Comparison of ENCODE assay signal across 29 mouse cellular contexts in genomic region chr17:59362110-59362509, GRCm38 (mm10).
DNase-seq lines count a peak whose midpoint lies in the region; ATAC-seq and TF ChIP-seq lines count a peak whose summit lies in the region.
"Had no signal": no experiment of that assay in that cellular context is flagged by ENCODE, and none has a peak within 500 bp of the region (broad histone marks: within the 10 kb centered on the region; RNA-seq: fewer than 3 reads in every experiment).

No protein-coding gene starts in this region.

- H3K9ac ChIP-seq in hindbrain, embryonic 13.5 days = no peak overlapping the region
- no peak overlapping the region for H3K9ac ChIP-seq in hindbrain, postnatal 0 days (replicated peaks; ENCODE audit: low read length)
- H3K9ac ChIP-seq in kidney, embryonic 15.5 days = no peak overlapping the region
- no peak overlapping the region for H3K9ac ChIP-seq in midbrain, embryonic 11.5 days (ENCODE audit: low read length)
- H3K9ac ChIP-seq in midbrain, embryonic 16.5 days (ENCODE audit: low read depth, low read length) = no peak overlapping the region
- H3K9ac ChIP-seq: embryonic facial prominence, embryonic 13.5 days; heart, embryonic 12.5 days; intestine, embryonic 15.5 days; limb, embryonic 12.5 days; liver, embryonic 15.5 days; lung, embryonic 14.5 days; neural tube, embryonic 12.5 days had no signal

- H3K4me2 ChIP-seq in hindbrain, embryonic 13.5 days = peak overlapping the region; percentile 16; the same call in 1 of the 2 replicates
- H3K4me2 ChIP-seq in hindbrain, postnatal 0 days (ENCODE audit: low read depth, low read length) = no peak overlapping the region
- H3K4me2 ChIP-seq in kidney, embryonic 15.5 days = peak overlapping the region; percentile 27; the same call in 1 of the 2 replicates
- peak overlapping the region; percentile 23; the same call in 1 of the 2 replicates for H3K4me2 ChIP-seq in midbrain, embryonic 11.5 days
- peak overlapping the region; percentile 38 for H3K4me2 ChIP-seq in midbrain, embryonic 16.5 days (ENCODE audit: low read length)
- H3K4me2 ChIP-seq: embryonic facial prominence, embryonic 13.5 days; heart, embryonic 12.5 days; intestine, embryonic 15.5 days; limb, embryonic 12.5 days; liver, embryonic 15.5 days; lung, embryonic 14.5 days; neural tube, embryonic 12.5 days had no signal

- DNase-seq in hindbrain, postnatal 0 days (ENCODE audit: low spot score) = no peak
- no peak for DNase-seq in kidney, postnatal 14 days
- peak; percentile 89 for DNase-seq in midbrain, embryonic 11.5 days (ENCODE audit: low spot score, missing footprints)
- no peak for DNase-seq in cerebellum, adult 8-10 months
- DNase-seq: adrenal gland, postnatal 25 days; cerebellum, adult 18-20 months; cerebellum, postnatal 25 days; gastrocnemius, postnatal 14 days; heart, adult 11 months; kidney, adult 2 months; kidney, postnatal 10 days; lung, embryonic 14.5 days; lung, postnatal 14 days; right cerebral cortex, adult 18-20 months; spleen, adult 18-20 months; thymus, adult 18-20 months; thymus, postnatal 36 days had no signal

- ATAC-seq in hindbrain, embryonic 13.5 days (ENCODE audit: low FRiP score) = no peak
- no peak for ATAC-seq in hindbrain, postnatal 0 days
- ATAC-seq in kidney, embryonic 15.5 days (replicated peaks; ENCODE audit: low FRiP score) = no peak
- ATAC-seq in midbrain, embryonic 11.5 days (ENCODE audit: low FRiP score) = peak; percentile 61
- ATAC-seq in midbrain, embryonic 16.5 days = no peak
- ATAC-seq: CD4-positive, CD25-positive, alpha-beta regulatory T cell, adult 4 months; intestine, embryonic 15.5 days had no signal

- 34% methylated on average over 7 of the region's 7 CpGs for WGBS in hindbrain, embryonic 13.5 days
- WGBS in hindbrain, postnatal 0 days = 26% methylated on average over 7 of the region's 7 CpGs
- WGBS in kidney, embryonic 15.5 days = 39% methylated on average over 7 of the region's 7 CpGs
- 22% methylated on average over 7 of the region's 7 CpGs for WGBS in midbrain, embryonic 11.5 days
- 14% methylated on average over 7 of the region's 7 CpGs for WGBS in midbrain, embryonic 16.5 days

- peaks cover 4% of the 10 kb centered on the region; the same call in 1 of the 2 replicates for H3K4me1 ChIP-seq in hindbrain, embryonic 13.5 days (replicated peaks)
- peaks cover 3% of the 10 kb centered on the region; the same call in 1 of the 2 replicates for H3K4me1 ChIP-seq in hindbrain, postnatal 0 days (ENCODE audit: insufficient read depth, low read length)
- H3K4me1 ChIP-seq in kidney, embryonic 15.5 days = 0 out of 2 replicates have a peak, but pooled peaks cover 2% of the 10 kb centered on the region
- H3K4me1 ChIP-seq in midbrain, embryonic 11.5 days (ENCODE audit: control insufficient read depth, insufficient read depth, low read length) = no peaks in the 10 kb centered on the region
- no peaks in the 10 kb centered on the region for H3K4me1 ChIP-seq in midbrain, embryonic 16.5 days (ENCODE audit: control insufficient read depth, insufficient read depth, low read length)
- H3K4me1 ChIP-seq: embryonic facial prominence, embryonic 13.5 days; heart, embryonic 12.5 days; intestine, embryonic 15.5 days; liver, embryonic 15.5 days; neural tube, embryonic 12.5 days had no signal

- no peak overlapping the region for H3K27ac ChIP-seq in hindbrain, embryonic 13.5 days
- H3K27ac ChIP-seq in hindbrain, postnatal 0 days = no peak overlapping the region
- no peak overlapping the region for H3K27ac ChIP-seq in kidney, embryonic 15.5 days
- H3K27ac ChIP-seq in midbrain, embryonic 11.5 days (ENCODE audit: low read depth, low read length) = no peak overlapping the region
- H3K27ac ChIP-seq in midbrain, embryonic 16.5 days (ENCODE audit: low read length) = no peak overlapping the region
- H3K27ac ChIP-seq: embryonic facial prominence, embryonic 13.5 days; intestine, embryonic 15.5 days; limb, embryonic 12.5 days; liver, embryonic 15.5 days; neural tube, embryonic 12.5 days; stomach, postnatal 0 days had no signal

- no peak overlapping the region for H3K4me3 ChIP-seq in hindbrain, embryonic 13.5 days
- H3K4me3 ChIP-seq in hindbrain, postnatal 0 days (ENCODE audit: low read length) = no peak overlapping the region
- no peak overlapping the region for H3K4me3 ChIP-seq in kidney, embryonic 15.5 days (replicated peaks)
- no peak overlapping the region for H3K4me3 ChIP-seq in midbrain, embryonic 11.5 days (ENCODE audit: low read depth, low read length)
- H3K4me3 ChIP-seq in midbrain, embryonic 16.5 days (ENCODE audit: low read depth, low read length) = no peak overlapping the region
- H3K4me3 ChIP-seq: embryonic facial prominence, embryonic 13.5 days; heart, embryonic 12.5 days; intestine, embryonic 15.5 days; limb, embryonic 12.5 days; liver, embryonic 15.5 days; myocyte; neural tube, embryonic 12.5 days had no signal

- no peaks in the 10 kb centered on the region for H3K36me3 ChIP-seq in hindbrain, embryonic 13.5 days
- no peaks in the 10 kb centered on the region for H3K36me3 ChIP-seq in hindbrain, postnatal 0 days (ENCODE audit: insufficient read depth, low read length)
- H3K36me3 ChIP-seq in kidney, embryonic 15.5 days = no peaks in the 10 kb centered on the region
- no peaks in the 10 kb centered on the region for H3K36me3 ChIP-seq in midbrain, embryonic 11.5 days (ENCODE audit: control insufficient read depth, insufficient read depth, low read length)
- no peaks in the 10 kb centered on the region for H3K36me3 ChIP-seq in midbrain, embryonic 16.5 days (ENCODE audit: control insufficient read depth, insufficient read depth, low read length)
- H3K36me3 ChIP-seq: embryonic facial prominence, embryonic 13.5 days; heart, embryonic 12.5 days; intestine, embryonic 15.5 days; limb, embryonic 12.5 days; liver, embryonic 15.5 days; neural tube, embryonic 12.5 days had no signal

- no peaks in the 10 kb centered on the region for H3K27me3 ChIP-seq in hindbrain, embryonic 13.5 days
- H3K27me3 ChIP-seq in hindbrain, postnatal 0 days (ENCODE audit: insufficient read depth, low read length) = no peaks in the 10 kb centered on the region
- H3K27me3 ChIP-seq in kidney, embryonic 15.5 days = no peaks in the 10 kb centered on the region
- H3K27me3 ChIP-seq in midbrain, embryonic 11.5 days (ENCODE audit: control insufficient read depth, insufficient read depth, low read length) = no peaks in the 10 kb centered on the region
- H3K27me3 ChIP-seq in midbrain, embryonic 16.5 days (ENCODE audit: control insufficient read depth, insufficient read depth, low read depth, low read length) = no peaks in the 10 kb centered on the region
- H3K27me3 ChIP-seq: embryonic facial prominence, embryonic 13.5 days; heart, embryonic 12.5 days; intestine, embryonic 15.5 days; limb, embryonic 12.5 days; liver, embryonic 15.5 days; neural tube, embryonic 12.5 days had no signal

- no peaks in the 10 kb centered on the region for H3K9me3 ChIP-seq in hindbrain, embryonic 13.5 days
- no peaks in the 10 kb centered on the region for H3K9me3 ChIP-seq in hindbrain, postnatal 0 days (ENCODE audit: low read length)
- H3K9me3 ChIP-seq in kidney, embryonic 15.5 days (replicated peaks) = no peaks in the 10 kb centered on the region
- no peaks in the 10 kb centered on the region for H3K9me3 ChIP-seq in midbrain, embryonic 11.5 days (ENCODE audit: control insufficient read depth, low read length)
- no peaks in the 10 kb centered on the region for H3K9me3 ChIP-seq in midbrain, embryonic 16.5 days (replicated peaks; ENCODE audit: control insufficient read depth, low read length, poor library complexity, severe bottlenecking)
- H3K9me3 ChIP-seq: embryonic facial prominence, embryonic 13.5 days; heart, embryonic 12.5 days; intestine, embryonic 15.5 days; limb, embryonic 12.5 days; liver, embryonic 15.5 days; neural tube, embryonic 12.5 days had no signal

- no peak for TF ChIP-seq CTCF in hindbrain, postnatal 0 days (IDR thresholded peaks at IDR 0.05; ENCODE audit: low read depth)
